Mouse (Mus musculus): Measurements from ENCODE around the gene Ghsr.

DNA sequence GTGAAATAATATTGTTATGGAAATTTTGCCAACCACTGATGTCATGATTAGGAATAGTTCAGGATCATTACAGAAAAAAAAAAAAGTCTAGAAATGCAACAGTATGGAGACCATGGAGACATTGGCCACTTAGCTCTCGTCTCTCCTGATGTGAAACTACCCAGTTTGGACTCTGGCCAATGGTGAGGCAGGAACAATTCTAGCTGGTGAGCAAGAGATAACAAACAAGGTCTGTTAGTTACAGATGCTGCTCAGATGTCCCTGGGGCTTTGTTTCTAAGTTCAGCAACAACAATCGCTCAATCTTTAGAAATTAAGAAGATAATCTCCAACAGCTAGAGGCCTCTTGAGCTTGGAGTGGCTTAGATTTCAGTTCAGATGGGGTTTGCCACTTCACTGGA, 37.4 kb downstream of the Ghsr start:
- TF ChIP-seq ZC3H11A (IDR thresholded peaks at IDR 0.05; ENCODE audit: borderline replicate concordance, low read depth, low read length) (no peak), ZNF384 (IDR thresholded peaks at IDR 0.05; ENCODE audit: low read depth, low read length) (no peak), HCFC1 (IDR thresholded peaks at IDR 0.05; ENCODE audit: borderline replicate concordance, insufficient read depth, low read length) (no peak), CHD2 (IDR thresholded peaks at IDR 0.05; ENCODE audit: low read depth, low read length) (no peak)

All from ES-E14 (cell line).